Mouse (Mus musculus) gastrocnemius, adult 2 months (tissue): Measurements from ENCODE around the gene Ifitm5. TPM values are rescaled to one million over a fixed set of nuclear protein-coding genes. Genes with fewer than 3 reads are reported as not detected.

ENCODE experiments used
- DNase-seq: peaks from one replicate; pipeline ENCODE4 v3.0.0; 2022
- H3K27ac ChIP-seq: fragments of 200-600 bp; 2 replicates; pipeline ENCODE4 v1.8.1; 2022; ENCODE audit warnings: mild to moderate bottlenecking
- H3K4me3 ChIP-seq: fragments of 200-600 bp; 2 replicates; pipeline ENCODE4 v1.8.1; 2022; ENCODE audit warnings: mild to moderate bottlenecking, moderate library complexity
- CTCF ChIP-seq: fragments of 200-600 bp; IDR thresholded peaks from 2 replicates; pipeline ENCODE4 v1.8.1; 2022; ENCODE audit warnings: antibody characterized with exemption, mild to moderate bottlenecking, moderate library complexity
- intact Hi-C: fragments of 180-260 bp; cut with DNase I; formaldehyde crosslinking; loops from one replicate; pipeline ENCODE4 v1.15.1; 2025
- total RNA-seq, 2 experiments: library from RNA; stranded (reverse); gene quantifications; 2 replicates each; pipeline ENCODE4 v1.2.3; 2021

Gene Ifitm5
- total RNA-seq, 2 experiments from 2014 or later = 0.33 TPM; not detected in 1

GRCm38 (mm10) chr7:140955758-140956555 lies 5.9 kb upstream of the Ifitm5 start, which contains the start of the genes Gm45717 and Ifitm2:
Gene Gm45717, minus strand, starts transcription at chr7:140955937.
Gene Ifitm2, minus strand, starts transcription at chr7:140955987.
- Histone ChIP-seq H3K4me3 (peak within 1 kb of the TSS; percentile 82), H3K27ac (peak within 1 kb of the TSS; percentile 92)
- DNase-seq = peak; percentile 87
- no peak for TF ChIP-seq CTCF
- intact Hi-C loops = loop anchor here (2.0 kb wide), 1 partner anchor 91 kb away; no protein-coding TSS in a partner anchor

GRCm38 (mm10) chr7:140955342-140955741 lies 5.3 kb upstream of the Ifitm5 start:
- peak overlapping the region; percentile 92 for H3K27ac ChIP-seq
- DNase-seq = no peak
- intact Hi-C loops = no loop called here
- peak overlapping the region; percentile 82 for H3K4me3 ChIP-seq
- TF ChIP-seq CTCF = no peak

GRCm38 (mm10) chr7:140954733-140955071 lies 4.6 kb upstream of the Ifitm5 start:
- peak overlapping the region; percentile 92 for H3K27ac ChIP-seq

GRCm38 (mm10) chr7:140953800-140954732 lies 4.0 kb upstream of the Ifitm5 start:
- DNase-seq = peak; percentile 42
- H3K27ac ChIP-seq = peak overlapping the region; percentile 92
- no peak for TF ChIP-seq CTCF
- peak overlapping the region; percentile 82 for H3K4me3 ChIP-seq
- intact Hi-C loops = no loop called here

More at GRCm38 (mm10) chr7:140954733-140955071, 4.6 kb upstream of the Ifitm5 start:
- intact Hi-C loops = no loop called here
- peak; percentile 45 for DNase-seq
- no peak for TF ChIP-seq CTCF
- H3K4me3 ChIP-seq = peak overlapping the region; percentile 82

GRCm38 (mm10) chr7:140953133-140953532 lies 3.0 kb upstream of the Ifitm5 start:
- Histone ChIP-seq H3K4me3 (peak overlapping the region; percentile 82), H3K27ac (peak overlapping the region; percentile 92)
- TF ChIP-seq CTCF = no peak
- intact Hi-C loops = no loop called here
- no peak for DNase-seq

GRCm38 (mm10) chr7:140952441-140952840 lies 2.4 kb upstream of the Ifitm5 start:
- no peak for TF ChIP-seq CTCF
- intact Hi-C loops = no loop called here
- H3K27ac ChIP-seq = peak overlapping the region; percentile 92
- DNase-seq = no peak
- H3K4me3 ChIP-seq = peak overlapping the region; percentile 82

- intact Hi-C loops = no loop called here
- H3K27ac ChIP-seq = peak overlapping the region; percentile 92
- no peak for DNase-seq
Measured at GRCm38 (mm10) chr7:140951765-140952164, 1.7 kb upstream of the Ifitm5 start.

GRCm38 (mm10) chr7:140951051-140951450 lies 960 bp upstream of the Ifitm5 start:
- H3K27ac ChIP-seq = peak overlapping the region; percentile 92
- TF ChIP-seq CTCF = no peak
- intact Hi-C loops = no loop called here
- DNase-seq = peak; percentile 49
- peak overlapping the region; percentile 47 for H3K4me3 ChIP-seq

More at GRCm38 (mm10) chr7:140951765-140952164, 1.7 kb upstream of the Ifitm5 start:
- no peak for TF ChIP-seq CTCF
- H3K4me3 ChIP-seq = peak overlapping the region; percentile 47

GRCm38 (mm10) chr7:140949255-140949654 lies 836 bp downstream of the Ifitm5 start:
- intact Hi-C loops = no loop called here
- DNase-seq = no peak
- no peak for TF ChIP-seq CTCF
- peak overlapping the region; percentile 92 for H3K27ac ChIP-seq
- H3K4me3 ChIP-seq = no peak overlapping the region

- intact Hi-C loops = no loop called here
- Histone ChIP-seq H3K4me3 (no peak overlapping the region), H3K27ac (peak overlapping the region; percentile 92)
- TF ChIP-seq CTCF = no peak
- no peak for DNase-seq
Measured at GRCm38 (mm10) chr7:140948161-140948560, 1.9 kb downstream of the Ifitm5 start.

- no peak for TF ChIP-seq CTCF
- Histone ChIP-seq H3K4me3 (no peak overlapping the region), H3K27ac (peak overlapping the region; percentile 92)
- no peak for DNase-seq
- intact Hi-C loops = no loop called here
Measured at GRCm38 (mm10) chr7:140946980-140947379, 3.1 kb downstream of the Ifitm5 start.

GRCm38 (mm10) chr7:140946311-140946710 lies 3.8 kb downstream of the Ifitm5 start:
- intact Hi-C loops = no loop called here
- no peak for DNase-seq
- Histone ChIP-seq H3K4me3 (no peak overlapping the region), H3K27ac (peak overlapping the region; percentile 92)
- no peak for TF ChIP-seq CTCF

- H3K27ac ChIP-seq = no peak overlapping the region
- H3K4me3 ChIP-seq = no peak overlapping the region
- intact Hi-C loops = no loop called here
- no peak for TF ChIP-seq CTCF
- no peak for DNase-seq
Measured at GRCm38 (mm10) chr7:140945247-140945646, 4.8 kb downstream of the Ifitm5 start.
